Mouse (Mus musculus): ENCODE results near the gene Grik3.

The Grik3 gene

GRCm38 (mm10) chr4:125544947-125545767 is 54.7 kb downstream of the Grik3 start:
- no peak for DNase-seq (ENCODE audit: low spot score in 2 of 2)

- DNase-seq (ENCODE audit: low spot score in 2 of 2), result no peak
Measured at GRCm38 (mm10) chr4:125545768-125546220, 55.3 kb downstream of the Grik3 start.

- DNase-seq (ENCODE audit: low spot score in 2 of 2), result no peak
Measured at GRCm38 (mm10) chr4:125548190-125548589, 57.7 kb downstream of the Grik3 start.

DNA sequence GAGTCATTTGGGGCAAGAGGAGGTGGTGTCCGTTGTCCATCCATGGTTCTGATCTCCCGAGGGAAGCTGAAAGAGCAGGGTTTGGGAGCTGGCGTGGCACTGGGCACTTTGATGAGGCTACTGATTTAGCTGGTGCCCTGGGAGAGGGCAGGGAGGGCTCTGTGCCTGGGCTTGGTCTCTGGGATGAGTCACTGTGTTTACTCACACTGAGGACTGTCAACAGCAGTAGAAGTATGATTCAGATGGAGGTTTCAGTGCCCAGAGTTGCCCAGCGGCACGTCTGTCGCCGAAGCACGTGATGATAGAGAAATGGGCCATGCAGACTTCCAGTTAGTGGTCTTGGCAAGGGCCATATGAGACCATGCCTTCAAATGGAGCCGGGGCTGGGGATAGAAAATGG is 63.3 kb downstream of the Grik3 start:
- no peak for DNase-seq (ENCODE audit: low spot score in 2 of 2)

DNA sequence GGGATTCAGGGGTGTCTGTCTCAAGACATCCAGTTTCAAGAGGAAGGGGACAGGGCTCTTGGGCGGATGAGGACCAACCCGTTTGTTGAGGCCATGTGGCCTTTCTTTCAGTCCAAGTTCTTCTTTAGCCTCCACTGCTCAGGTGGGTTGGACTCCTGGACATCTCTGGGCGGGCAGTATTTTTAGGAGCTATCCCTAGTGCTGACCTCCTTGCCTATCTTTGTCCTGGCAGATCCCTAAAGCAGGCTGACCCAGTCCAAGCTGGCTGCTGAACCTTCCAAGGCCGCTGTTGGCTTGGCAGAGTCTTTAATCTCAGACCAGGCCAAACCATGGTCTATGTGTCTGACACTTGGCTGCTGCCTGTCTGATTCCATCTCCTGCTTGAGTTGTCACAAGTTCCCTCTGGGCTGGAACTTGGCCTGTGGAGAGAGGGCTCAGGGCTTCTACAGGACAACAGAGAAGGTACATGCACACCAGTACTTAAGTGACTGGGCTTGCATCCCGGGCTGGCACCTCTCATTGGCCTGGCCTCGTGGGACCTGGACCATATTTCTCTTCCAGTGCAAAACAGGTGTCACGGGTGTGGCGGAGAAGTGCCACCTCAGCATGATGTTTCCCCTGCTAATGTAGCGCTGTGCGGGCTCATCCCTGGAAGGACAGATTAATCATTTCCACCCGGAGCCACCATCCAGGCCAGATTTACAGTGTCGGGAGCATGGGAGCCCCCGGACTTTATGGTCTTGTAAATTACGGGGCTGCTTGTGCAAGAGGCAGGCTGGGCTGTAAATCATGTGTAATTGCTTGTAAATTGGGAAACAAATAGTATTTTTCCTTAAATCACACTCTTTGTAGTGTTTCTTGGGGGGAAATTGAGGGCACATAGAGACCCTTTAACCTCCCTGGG is 66.2 kb downstream of the Grik3 start:
- no peak for DNase-seq (ENCODE audit: low spot score in 2 of 2)

DNA sequence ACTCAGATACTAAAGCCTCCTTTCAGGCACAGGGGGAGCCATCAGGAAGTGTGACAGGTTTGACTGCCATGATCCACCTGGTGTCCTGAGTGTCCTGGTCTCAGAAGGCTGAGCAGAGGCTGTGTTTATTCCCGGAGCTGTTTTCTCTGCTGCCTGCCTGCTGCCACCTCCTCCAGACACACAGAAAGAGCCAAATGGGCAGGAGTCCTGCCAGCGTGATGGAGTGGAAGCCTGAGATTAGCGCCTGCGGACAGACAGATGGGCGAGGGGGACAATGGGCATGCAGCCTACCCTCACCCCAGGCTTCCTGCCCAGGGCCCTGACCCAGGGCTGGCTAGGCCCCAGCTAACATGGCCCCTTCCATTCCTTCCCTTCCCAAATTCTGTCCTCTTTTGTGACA is 69.1 kb downstream of the Grik3 start:
- DNase-seq (ENCODE audit: low spot score in 2 of 2), result no peak

GRCm38 (mm10) chr4:125560806-125561205 is 70.3 kb downstream of the Grik3 start:
- no peak for DNase-seq (ENCODE audit: low spot score in 2 of 2)

DNA sequence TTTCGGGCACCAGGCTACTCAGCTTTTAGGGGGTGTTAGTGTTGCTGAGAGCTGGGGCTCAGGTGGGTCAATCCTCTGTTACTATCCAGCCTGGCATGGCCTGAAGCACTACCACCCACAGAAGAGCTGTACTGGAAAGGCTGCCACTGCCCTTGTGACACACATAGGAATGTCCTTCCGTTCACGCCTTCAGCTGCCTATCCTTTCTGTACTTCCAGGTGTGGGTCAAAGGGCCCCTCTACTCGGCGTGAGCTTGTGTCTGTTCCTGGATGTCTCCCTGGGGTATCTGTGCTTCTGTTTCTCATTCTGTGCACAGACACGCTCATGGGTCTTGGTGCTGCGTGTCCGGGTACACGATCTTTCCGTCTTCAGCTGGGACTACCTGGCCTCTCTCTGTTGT is 73.1 kb downstream of the Grik3 start:
- DNase-seq (ENCODE audit: low spot score in 2 of 2), result no peak

DNA sequence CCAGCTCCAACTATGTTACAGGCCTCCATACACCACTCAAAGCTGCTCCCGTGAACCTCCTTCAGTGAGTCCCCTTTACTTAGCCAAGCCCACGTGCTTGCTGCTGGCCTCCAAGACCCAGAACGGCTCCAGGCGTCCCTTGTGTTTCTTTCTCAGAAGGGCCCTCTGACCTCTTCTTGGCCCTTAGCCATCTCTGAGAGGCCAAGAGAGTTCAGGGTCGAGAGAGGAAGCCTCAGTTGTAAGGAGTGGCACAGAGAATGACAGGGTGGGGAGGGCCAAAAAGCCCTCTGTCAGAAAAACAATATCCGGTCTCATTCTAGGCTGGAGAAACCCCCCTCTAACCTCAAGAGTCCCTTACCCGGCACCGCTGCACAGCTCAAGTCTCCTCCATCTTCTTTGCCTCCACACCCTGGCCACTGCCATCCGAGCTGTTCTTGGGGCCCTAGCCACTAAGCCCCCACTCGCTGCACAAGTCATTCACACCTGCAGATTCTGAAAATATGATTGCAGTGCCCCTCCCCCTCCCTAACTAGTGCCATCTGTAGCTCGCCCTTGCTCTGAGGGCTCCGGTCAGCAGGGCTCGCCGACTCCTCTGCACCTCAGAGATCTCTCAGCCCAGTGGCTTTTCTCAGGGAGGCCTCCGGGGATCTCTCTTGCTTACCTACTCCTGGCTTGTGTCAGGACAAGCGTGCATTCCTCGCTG is 73.7 kb downstream of the Grik3 start:
- no peak for DNase-seq (ENCODE audit: low spot score in 2 of 2)

DNA sequence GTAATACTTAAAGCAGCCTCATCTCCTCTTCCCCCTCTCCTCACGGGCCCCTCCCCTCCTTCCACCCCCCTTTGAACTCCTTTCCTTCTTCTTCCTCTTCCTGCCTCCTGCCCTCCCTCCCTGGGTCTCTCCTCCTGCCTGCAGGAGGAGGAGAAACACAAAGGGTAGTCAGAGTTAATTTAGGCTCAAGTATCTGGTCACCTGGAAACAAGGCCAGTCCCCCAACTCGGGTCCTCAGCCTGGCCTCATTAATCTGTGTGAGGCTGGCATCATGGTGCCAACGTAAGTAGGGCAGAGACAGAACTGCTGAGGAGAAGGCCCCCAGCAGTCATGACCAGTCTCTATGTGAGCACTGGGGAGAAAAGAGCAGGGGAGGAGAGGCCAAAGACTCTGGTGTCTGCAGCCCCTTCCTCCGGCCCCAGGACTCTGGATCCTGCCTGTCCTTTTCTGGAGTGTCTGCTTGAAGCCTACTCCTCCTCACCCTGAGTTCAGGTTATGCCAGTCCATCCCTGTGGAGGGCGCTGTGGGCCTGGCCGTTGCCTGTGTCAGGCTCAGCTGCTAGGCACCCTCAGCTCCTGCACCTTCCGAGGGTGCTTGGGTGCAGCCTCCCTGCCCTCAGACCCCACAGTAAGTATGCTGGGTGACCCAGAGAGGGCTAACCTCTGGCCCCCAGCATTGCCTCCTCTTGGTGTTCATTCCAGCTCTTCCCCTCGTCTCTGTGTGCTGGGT is 75.4 kb downstream of the Grik3 start:
- DNase-seq (ENCODE audit: low spot score in 2 of 2), result no peak

GRCm38 (mm10) chr4:125568210-125568609 is 77.7 kb downstream of the Grik3 start:
- no peak for DNase-seq (ENCODE audit: low spot score in 2 of 2)

DNA sequence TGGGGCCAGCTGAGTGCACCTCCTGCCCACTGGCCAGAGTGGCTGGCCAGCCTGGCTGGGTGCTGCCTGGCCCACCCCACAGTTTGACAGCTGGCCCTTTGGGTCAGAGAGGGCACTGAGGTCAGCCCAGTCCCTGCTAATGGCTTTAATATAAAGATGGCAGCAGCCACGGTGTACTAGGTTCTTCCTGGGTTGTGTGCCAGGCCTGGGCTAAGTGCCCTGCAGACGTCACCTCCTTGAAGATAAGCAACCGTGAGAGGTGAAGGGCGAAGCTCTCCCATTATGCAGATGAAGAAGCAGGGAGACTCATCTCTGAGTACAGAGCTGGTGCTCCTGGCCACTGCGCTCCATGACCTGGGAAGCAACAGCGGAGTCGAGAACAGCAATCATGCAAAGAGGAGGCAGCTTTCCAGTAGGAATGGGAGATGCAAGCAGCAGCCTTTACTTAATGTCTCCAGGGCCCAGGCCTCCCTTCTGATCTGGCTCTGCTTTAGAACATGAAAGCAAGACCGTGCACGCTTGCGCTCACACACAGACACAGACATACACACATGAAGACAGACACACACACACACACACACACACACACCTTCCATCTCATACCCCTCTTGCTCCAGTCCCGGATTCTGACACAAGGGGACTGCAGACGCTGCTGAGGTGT is 81.3 kb downstream of the Grik3 start:
- DNase-seq (ENCODE audit: low spot score in 2 of 2), result no peak

GRCm38 (mm10) chr4:125572312-125572663 is 81.8 kb downstream of the Grik3 start:
- no peak for DNase-seq (ENCODE audit: low spot score in 2 of 2)

- DNase-seq (ENCODE audit: low spot score in 2 of 2), result no peak
Measured at GRCm38 (mm10) chr4:125573000-125573399, 82.5 kb downstream of the Grik3 start.

DNA sequence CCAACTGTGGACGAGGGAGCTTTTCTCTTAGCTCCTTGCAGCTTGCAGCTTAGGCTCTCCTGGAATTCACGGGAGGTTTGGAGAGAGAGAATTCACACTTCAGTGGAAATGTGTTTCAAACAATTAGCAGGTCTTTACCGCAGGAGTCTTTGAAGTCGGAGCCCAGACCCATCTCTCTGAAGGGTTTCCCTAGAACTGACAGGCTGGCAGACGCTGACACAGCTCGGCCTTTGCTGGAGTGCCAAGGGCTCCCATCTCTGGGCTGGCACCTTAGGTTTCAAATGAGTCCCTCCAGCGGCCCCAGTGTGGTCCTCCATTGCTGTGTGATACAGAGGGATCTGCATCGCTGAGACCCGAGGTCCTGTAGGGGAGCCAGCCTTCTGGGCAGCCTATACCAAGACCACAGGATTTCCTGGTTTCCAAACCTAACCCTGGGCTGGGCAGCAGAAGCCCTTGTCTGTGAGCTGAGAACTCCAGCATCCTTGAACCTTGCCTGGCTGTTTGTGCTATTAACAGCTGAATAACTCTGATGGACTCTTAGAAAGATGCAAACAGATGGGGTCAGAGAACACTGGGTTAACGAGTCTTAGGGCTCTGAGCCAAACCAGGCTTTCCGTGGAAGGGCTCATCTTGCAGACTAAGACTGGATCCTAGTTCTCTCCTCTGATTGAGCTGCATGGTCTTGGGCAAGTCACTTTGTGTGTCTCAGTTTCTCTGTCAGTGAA is 83.6 kb downstream of the Grik3 start:
- no peak for DNase-seq (ENCODE audit: low spot score in 2 of 2)

DNA sequence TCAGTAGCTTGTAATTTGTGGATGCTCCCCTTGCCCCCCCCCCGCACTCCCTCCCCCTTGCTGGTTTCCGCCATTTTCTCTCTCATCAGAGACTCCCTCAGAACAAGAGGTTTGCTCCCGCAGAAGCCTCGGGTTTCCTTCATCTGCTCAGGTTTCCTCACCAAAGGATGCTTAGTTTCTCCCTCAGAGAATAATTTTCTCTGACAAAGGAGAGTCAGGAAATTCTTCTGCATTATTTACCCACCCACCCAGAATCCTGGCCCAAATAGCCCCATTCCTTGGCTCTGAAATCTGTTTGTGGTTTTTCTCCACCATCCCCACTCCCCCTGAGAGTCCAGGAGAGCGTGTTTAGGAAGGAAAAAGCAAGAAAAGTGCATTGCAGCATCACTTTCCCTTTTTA is 89.8 kb downstream of the Grik3 start:
- no peak for DNase-seq (ENCODE audit: low spot score in 2 of 2)

DNA sequence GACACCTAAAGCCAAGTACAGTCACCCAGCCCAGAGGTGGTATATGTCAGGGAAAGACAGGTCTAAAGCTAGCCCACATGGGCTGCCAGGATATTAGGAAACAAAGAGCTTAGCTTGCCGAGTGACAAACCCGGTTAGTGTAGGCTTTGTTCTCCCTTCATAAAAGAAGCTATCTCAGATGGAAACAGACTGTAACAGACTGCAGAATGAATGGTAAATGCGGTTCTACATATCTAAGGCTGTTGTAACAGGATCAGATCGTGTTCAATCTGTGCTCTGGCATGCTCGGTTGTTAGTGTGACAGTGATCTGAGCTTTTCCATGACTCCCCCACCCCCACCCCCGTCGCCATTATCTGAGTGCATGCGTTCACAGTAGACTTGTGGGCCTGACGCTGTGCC is 92.8 kb downstream of the Grik3 start:
- no peak for DNase-seq (ENCODE audit: low spot score in 2 of 2)

GRCm38 (mm10) chr4:125583935-125584334 is 93.4 kb downstream of the Grik3 start:
- DNase-seq (ENCODE audit: low spot score in 2 of 2), result no peak

DNA sequence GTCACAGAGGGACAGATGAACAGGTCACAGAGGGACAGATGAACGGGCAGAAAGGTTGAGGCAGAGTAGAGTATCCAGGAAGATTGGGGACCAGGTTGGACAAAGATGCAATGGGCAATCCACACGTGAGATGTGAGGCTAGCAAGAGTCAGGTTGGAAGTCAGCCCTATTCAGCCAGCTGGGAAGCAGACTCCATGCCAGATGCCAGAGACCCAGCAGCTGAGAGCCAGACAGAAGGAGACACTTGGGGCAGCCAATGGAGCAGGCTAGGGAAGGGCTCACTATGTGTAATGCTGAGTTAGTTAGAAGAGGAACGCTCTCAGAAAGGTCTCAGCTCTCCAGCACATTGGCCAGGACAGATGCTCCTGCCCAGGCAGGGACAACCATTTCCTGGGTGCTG is 94.2 kb downstream of the Grik3 start:
- DNase-seq (ENCODE audit: low spot score in 2 of 2), result no peak

DNA sequence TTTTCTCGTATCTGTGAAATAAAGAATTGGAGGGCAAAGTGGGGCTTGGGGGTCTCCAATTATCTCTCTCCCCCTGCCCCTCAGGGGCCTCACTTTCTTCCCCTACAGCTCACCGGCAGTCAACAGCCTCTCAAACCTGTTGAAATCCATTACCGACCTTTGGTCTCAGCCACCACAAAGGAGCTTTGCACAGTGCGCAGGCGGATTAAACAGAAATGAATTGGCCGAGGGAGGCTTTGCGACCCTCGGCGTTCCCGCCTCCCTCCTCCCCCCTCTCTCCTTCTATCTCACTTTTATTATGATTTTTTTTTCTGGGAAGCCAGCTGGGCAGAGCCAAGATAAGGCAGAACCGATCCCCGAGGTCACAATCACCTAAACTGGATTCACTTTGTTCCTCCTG is 97.1 kb downstream of the Grik3 start:
- DNase-seq (ENCODE audit: low spot score in 2 of 2), result no peak

All from spleen, postnatal 36 days (tissue).